Mouse (Mus musculus) retina, postnatal 1 day (tissue): ENCODE measurements at regions not wholly inside any gene's neighbourhood (a gene's known extent, or its start where the extent isn't known, plus 50 kb on each side); places are given as distances from the start of the nearest gene placed in this dataset.

Experiments
- DNase-seq: peaks from one replicate; pipeline ENCODE4 v3.0.0-alpha.2; 2012

GRCm38 (mm10) chr5:72245382-72245781 is 77.4 kb upstream of the Commd8 start:
- DNase-seq, result no peak

- peak; percentile 5 for DNase-seq
These were observed 76.1 kb upstream of the Commd8 start for GRCm38 (mm10) chr5:72244134-72244533.

GRCm38 (mm10) chr5:72242981-72243380 is 75.0 kb upstream of the Commd8 start:
- no peak for DNase-seq

GRCm38 (mm10) chr5:72241451-72241850 is 73.5 kb upstream of the Commd8 start:
- DNase-seq, result no peak

- DNase-seq, result no peak
These were observed 72.3 kb upstream of the Commd8 start for GRCm38 (mm10) chr5:72240271-72240670.

- no peak for DNase-seq
These were observed 59.0 kb upstream of the Commd8 start for GRCm38 (mm10) chr5:72227002-72227401.

GRCm38 (mm10) chr5:72225576-72226298 is 57.7 kb upstream of the Commd8 start:
- DNase-seq, result no peak

GRCm38 (mm10) chr5:72225056-72225455 is 57.1 kb upstream of the Commd8 start:
- DNase-seq, result no peak

- DNase-seq, result no peak
These were observed 56.6 kb upstream of the Commd8 start for GRCm38 (mm10) chr5:72224551-72224966.

GRCm38 (mm10) chr5:72222902-72223301 is 54.9 kb upstream of the Commd8 start:
- DNase-seq, result no peak

GRCm38 (mm10) chr5:72219697-72220096 is 51.7 kb upstream of the Commd8 start:
- DNase-seq, result no peak

- no peak for DNase-seq
These were observed 51.3 kb upstream of the Commd8 start for GRCm38 (mm10) chr5:72219248-72219647.
